Mouse (Mus musculus) midbrain, postnatal 0 days (tissue): ENCODE data around the gene Olfr53. TPM values are rescaled to one million over a fixed set of nuclear protein-coding genes. Genes with fewer than 3 reads are reported as not detected.
"Not testable (repeated sequence)": the region's sequence is repeated elsewhere in the genome, so short reads cannot be mapped to it uniquely, and the experiment has no call there.

ENCODE experiments used
- ATAC-seq: fragments of 200-750 bp; cut with Nextera tagmentation; 2 replicates; pipeline ENCODE4 v1.8.0; 2017; ENCODE audit warnings: moderate number of reproducible peaks, mild to moderate bottlenecking, moderate TSS enrichment, moderate library complexity; ENCODE audit not compliant: low FRiP score
- DNase-seq: peaks from one replicate; pipeline ENCODE4 v3.0.0-alpha.2; 2015; ENCODE audit warnings: low spot score
- H3K27ac ChIP-seq: fragments of 300-500 bp; sonication (generic); 2 replicates; pipeline ENCODE4 v1.5.1; 2014; ENCODE audit warnings: low read depth, mild to moderate bottlenecking, low read length, mixed read lengths
- H3K27me3 ChIP-seq: fragments of 300-500 bp; sonication (generic); 2 replicates; pipeline ENCODE4 v1.6.1; 2014; ENCODE audit warnings: low read length, control low read depth, mixed read lengths; ENCODE audit not compliant: insufficient read depth
- H3K36me3 ChIP-seq: fragments of 300-500 bp; sonication (generic); 2 replicates; pipeline ENCODE4 v1.6.1; 2014; ENCODE audit warnings: low read length, control low read depth, mixed read lengths; ENCODE audit not compliant: insufficient read depth
- H3K4me1 ChIP-seq: fragments of 300-500 bp; sonication (generic); 2 replicates; pipeline ENCODE4 v1.6.1; 2014; ENCODE audit warnings: mild to moderate bottlenecking, control low read depth, antibody characterized with exemption, low read length, mixed read lengths; ENCODE audit not compliant: insufficient read depth
- H3K4me2 ChIP-seq: fragments of 300-500 bp; sonication (generic); 2 replicates; pipeline ENCODE4 v1.6.1; 2014; ENCODE audit warnings: low read depth, mild to moderate bottlenecking, low read length, mixed read lengths; ENCODE audit not compliant: poor library complexity, severe bottlenecking
- H3K4me3 ChIP-seq: fragments of 300-500 bp; sonication (generic); 2 replicates; pipeline ENCODE4 v1.5.1; 2014; ENCODE audit warnings: low read depth, mild to moderate bottlenecking, low read length, moderate library complexity
- H3K9ac ChIP-seq: fragments of 300-500 bp; sonication (generic); replicated peaks from 2 replicates; pipeline ENCODE4 v1.6.1; 2014; ENCODE audit warnings: mild to moderate bottlenecking, low read length, moderate library complexity, mixed read lengths; ENCODE audit not compliant: poor library complexity, severe bottlenecking
- H3K9me3 ChIP-seq: fragments of 300-500 bp; sonication (generic); 2 replicates; pipeline ENCODE4 v1.6.1; 2016; ENCODE audit warnings: low read length, control low read depth
- CTCF ChIP-seq: IDR thresholded peaks from 2 replicates; pipeline ENCODE4 v1.5.1; 2016; ENCODE audit warnings: antibody characterized with exemption, mild to moderate bottlenecking
- WGBS: fragments of 180-500 bp; shearing (Covaris S2); extraction: QIAGEN DNeasy Blood & Tissue Kit; methylation state at CpG from one replicate; pipeline ENCODE4 v1.1.7; 2014; 5-methylcytosine and 5-hydroxymethylcytosine counted together
- polyA plus RNA-seq: library from polyadenylated mRNA; unstranded; fragments of >200 nt; fragmentation: Nextera tagmentation; extraction: Ambion mirVana; gene quantifications from 2 replicates; pipeline ENCODE4 v1.2.1, GENCODE M21; 2015
- total RNA-seq: library from RNA; depleted of rRNA; stranded (reverse); fragments of >200 nt; gene quantifications from 2 replicates; pipeline ENCODE4 v1.2.3, GENCODE M21; 2014; rRNA removed

Gene Olfr53
- total and polyA plus RNA-seq, 2 experiments from 2014 or later, result not detected

DNA sequence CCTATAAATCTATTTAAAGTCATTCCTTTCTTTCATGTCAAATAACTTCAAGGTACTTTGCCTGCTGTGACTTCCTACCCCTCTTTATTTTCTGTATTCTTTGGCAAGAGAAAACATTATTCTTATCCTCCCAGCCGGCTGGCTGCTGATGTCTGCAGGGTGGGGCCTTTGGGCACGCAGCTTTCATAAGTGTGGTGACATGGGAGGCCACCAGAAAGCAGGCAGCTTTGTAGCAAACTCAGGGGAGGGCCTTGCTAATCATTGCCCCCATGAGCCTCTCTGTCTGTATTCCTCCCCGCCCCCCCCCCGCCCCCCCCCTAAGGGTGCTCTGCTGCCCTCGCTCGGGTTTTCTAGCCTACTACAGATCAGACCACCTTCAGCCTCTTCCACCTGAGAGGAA, 29.6 kb downstream of the Olfr53 start:
- DNase-seq, result peak; percentile 1
- H3K27me3 ChIP-seq, result no peaks in the 10 kb centered on the region
- no peaks in the 10 kb centered on the region for H3K4me1 ChIP-seq
- 2% methylated on average over 4 of the region's 6 CpGs for WGBS
- no peak overlapping the region for H3K27ac ChIP-seq
- peak overlapping the region; percentile 20; the same call in 1 of the 2 replicates for H3K4me3 ChIP-seq
- H3K9me3 ChIP-seq, result 0 out of 2 replicates have a peak, but pooled peaks cover 2% of the 10 kb centered on the region
- H3K4me2 ChIP-seq, result peak overlapping the region; percentile 43
- peak overlapping the region; percentile 13; the same call in 1 of the 2 replicates for H3K9ac ChIP-seq
- H3K36me3 ChIP-seq, result no peaks in the 10 kb centered on the region
- ATAC-seq, result no peak
- TF ChIP-seq CTCF, result no peak

DNA sequence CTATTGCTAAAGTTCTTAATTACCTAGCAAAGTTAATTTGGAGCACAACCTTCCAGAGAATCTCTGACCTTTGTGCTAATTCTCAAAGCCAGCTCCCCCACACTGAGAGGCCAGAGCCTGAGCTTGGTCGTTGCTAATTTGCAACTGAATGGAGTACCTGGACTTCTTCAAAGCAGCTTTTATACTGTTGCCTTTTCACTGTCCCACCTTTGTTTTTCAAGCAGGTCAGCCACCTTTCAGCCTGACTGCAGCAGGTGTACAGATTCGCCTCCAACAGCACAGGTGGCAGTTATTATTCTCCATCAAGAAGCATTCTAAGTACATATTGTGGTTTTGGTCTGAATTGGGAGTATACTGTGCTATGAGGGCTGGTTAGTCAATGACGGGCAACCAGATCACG, 33.3 kb downstream of the Olfr53 start:
- not testable (repeated sequence) for H3K27me3 ChIP-seq, H3K4me2 ChIP-seq, ATAC-seq, H3K27ac ChIP-seq, H3K9me3 ChIP-seq, H3K36me3 ChIP-seq, H3K4me3 ChIP-seq, H3K4me1 ChIP-seq, DNase-seq, H3K9ac ChIP-seq
- 70% methylated on average over 4 of the region's 4 CpGs for WGBS

DNA sequence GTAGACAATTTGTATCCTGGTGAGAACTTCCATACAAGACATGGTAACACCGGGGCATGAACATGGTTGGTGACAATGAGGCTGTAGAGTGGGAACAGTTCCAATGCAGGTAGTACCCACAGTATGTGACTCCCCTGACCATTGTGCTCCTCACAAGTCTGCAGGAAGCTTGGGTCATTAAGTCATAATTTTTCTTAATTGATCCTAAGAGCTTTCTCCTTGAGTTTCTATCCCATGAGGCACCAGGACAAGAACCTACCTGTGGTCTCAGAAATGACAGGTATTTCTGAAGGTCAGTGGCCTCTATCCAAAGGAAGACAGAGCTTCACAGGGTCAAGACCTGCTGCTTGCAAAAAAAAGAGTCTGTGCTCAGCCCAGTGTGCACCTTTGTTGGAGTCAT, 35.4 kb downstream of the Olfr53 start, which contains the start of gene Olfr45:
Gene Olfr45, plus strand, starts transcription at position 301 of the 400 bp plus-strand sequence.
- no peak for TF ChIP-seq CTCF
- Histone ChIP-seq H3K27ac (no peak within 1 kb of the TSS), H3K27me3 (no peaks in the 10 kb centered on the region), H3K9me3 (no peaks in the 10 kb centered on the region), H3K4me3 (no peak within 1 kb of the TSS), H3K9ac (no peak within 1 kb of the TSS), H3K36me3 (no peaks in the 10 kb centered on the region), H3K4me1 (no peaks in the 10 kb centered on the region), H3K4me2 (no peak within 1 kb of the TSS)
- 95% methylated on average over 1 of the region's 1 CpGs for WGBS
- no peak for DNase-seq
- no peak for ATAC-seq

DNA sequence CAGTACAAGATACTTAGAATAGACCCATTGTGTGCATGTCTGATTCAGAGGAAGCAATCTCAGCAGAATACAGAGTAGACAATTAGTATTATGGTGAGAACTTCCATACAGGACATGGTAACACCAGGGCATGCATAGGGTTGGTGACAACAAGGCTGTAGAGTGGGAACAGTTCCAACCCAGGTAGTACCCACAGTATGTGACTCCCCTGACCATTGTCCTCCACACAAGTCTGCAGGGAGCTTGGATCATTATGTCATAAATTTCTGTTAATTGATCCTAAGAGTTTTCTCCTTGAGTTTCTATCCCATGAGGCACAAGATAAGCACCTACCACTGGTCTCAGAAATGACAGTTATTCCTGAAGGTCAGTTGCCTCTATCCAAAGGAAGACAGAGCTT, 50.7 kb downstream of the Olfr53 start, which contains the start of gene Olfr541:
Gene Olfr541, plus strand, starts transcription at position 301 of the 400 bp plus-strand sequence.
- H3K9me3 ChIP-seq, result no peaks in the 10 kb centered on the region
- DNase-seq (no peak), ATAC-seq (no peak)
- TF ChIP-seq CTCF, result no peak
- no peaks in the 10 kb centered on the region for H3K4me1 ChIP-seq
- no peak within 1 kb of the TSS for H3K4me2 ChIP-seq
- no peak within 1 kb of the TSS for H3K4me3 ChIP-seq
- no peaks in the 10 kb centered on the region for H3K27me3 ChIP-seq
- H3K9ac ChIP-seq, result no peak within 1 kb of the TSS
- H3K27ac ChIP-seq, result no peak within 1 kb of the TSS
- H3K36me3 ChIP-seq, result no peaks in the 10 kb centered on the region

Other genes with a start within 250 kb of the Olfr53 start
- not detected in 2 replicates for gene Olfr531, start 243.5 kb upstream of the Olfr53 start, total RNA-seq
- not detected in 2 replicates for gene Olfr531, start 243.5 kb upstream of the Olfr53 start, polyA plus RNA-seq
- not detected in 2 replicates for gene Olfr532, start 224.8 kb upstream of the Olfr53 start, total RNA-seq
- not detected in 2 replicates for gene Olfr532, start 224.8 kb upstream of the Olfr53 start, polyA plus RNA-seq
- gene Olfr533, start 183.1 kb upstream of the Olfr53 start, total RNA-seq, result not detected in 2 replicates
- gene Olfr533, start 183.1 kb upstream of the Olfr53 start, polyA plus RNA-seq, result not detected in 2 replicates
- not detected in 2 replicates for gene Olfr535, start 162.2 kb upstream of the Olfr53 start, total RNA-seq
- gene Olfr535, start 162.2 kb upstream of the Olfr53 start, polyA plus RNA-seq, result not detected in 2 replicates
- gene Olfr536, start 139.1 kb upstream of the Olfr53 start, total RNA-seq, result 0.05 TPM in 1 of 2 replicates, not detected in the other
- gene Olfr536, start 139.1 kb upstream of the Olfr53 start, polyA plus RNA-seq, result not detected in 2 replicates
- not detected in 2 replicates for gene Olfr538, start 78.6 kb upstream of the Olfr53 start, total RNA-seq
- gene Olfr538, start 78.6 kb upstream of the Olfr53 start, polyA plus RNA-seq, result not detected in 2 replicates
- gene Olfr46, start 45.2 kb upstream of the Olfr53 start, total RNA-seq, result not detected in 2 replicates
- gene Olfr46, start 45.2 kb upstream of the Olfr53 start, polyA plus RNA-seq, result not detected in 2 replicates
- gene Olfr61, start 17.5 kb upstream of the Olfr53 start, total RNA-seq, result not detected in 2 replicates
- not detected in 2 replicates for gene Olfr61, start 17.5 kb upstream of the Olfr53 start, polyA plus RNA-seq
- gene Olfr539, start 13.5 kb downstream of the Olfr53 start, total RNA-seq, result 0.05 TPM in 1 of 2 replicates, not detected in the other
- 0.04 TPM in 1 of 2 replicates, not detected in the other for gene Olfr539, start 13.5 kb downstream of the Olfr53 start, polyA plus RNA-seq
- not detected in 2 replicates for gene Olfr45, start 35.5 kb downstream of the Olfr53 start, total RNA-seq
- not detected in 2 replicates for gene Olfr45, start 35.5 kb downstream of the Olfr53 start, polyA plus RNA-seq
- gene Olfr541, start 50.8 kb downstream of the Olfr53 start, total RNA-seq, result not detected in 2 replicates
- gene Olfr541, start 50.8 kb downstream of the Olfr53 start, polyA plus RNA-seq, result not detected in 2 replicates
- not detected in 2 replicates for gene Cyp2e1, start 117.3 kb downstream of the Olfr53 start, total RNA-seq
- gene Cyp2e1, start 117.3 kb downstream of the Olfr53 start, polyA plus RNA-seq, result not detected in 2 replicates
- 0.55 TPM in 1 of 2 replicates, not detected in the other for gene Syce1, start 141.4 kb downstream of the Olfr53 start, total RNA-seq
- gene Syce1, start 141.4 kb downstream of the Olfr53 start, polyA plus RNA-seq, result 0.14 and 0.26 TPM in 2 replicates
- gene Zfp941, start 175.7 kb downstream of the Olfr53 start, total RNA-seq, result 30.0 and 37.6 TPM in 2 replicates
- 26.1 and 30.9 TPM in 2 replicates for gene Zfp941, start 175.7 kb downstream of the Olfr53 start, polyA plus RNA-seq
- gene Urah, start 188.6 kb downstream of the Olfr53 start, total RNA-seq, result 0.71 TPM in 1 of 2 replicates, not detected in the other
- gene Urah, start 188.6 kb downstream of the Olfr53 start, polyA plus RNA-seq, result 0.23 and 0.26 TPM in 2 replicates
- gene Scgb1c1, start 199.1 kb downstream of the Olfr53 start, total RNA-seq, result not detected in 2 replicates
- gene Scgb1c1, start 199.1 kb downstream of the Olfr53 start, polyA plus RNA-seq, result not detected in 2 replicates
- not detected in 2 replicates for gene Odf3, start 201.4 kb downstream of the Olfr53 start, total RNA-seq
- 0.17 and 0.22 TPM in 2 replicates for gene Odf3, start 201.4 kb downstream of the Olfr53 start, polyA plus RNA-seq
- gene Gm45785, start 209.9 kb downstream of the Olfr53 start, total RNA-seq, result 0.27 and 2.5 TPM in 2 replicates
- gene Gm45785, start 209.9 kb downstream of the Olfr53 start, polyA plus RNA-seq, result 0.20 TPM in 1 of 2 replicates, not detected in the other
- gene Ric8a, start 210.5 kb downstream of the Olfr53 start, total RNA-seq, result 81.2 and 127 TPM in 2 replicates
- 91.8 and 98.1 TPM in 2 replicates for gene Ric8a, start 210.5 kb downstream of the Olfr53 start, polyA plus RNA-seq
- gene Bet1l, start 211.1 kb downstream of the Olfr53 start, total RNA-seq, result 19.1 and 26.0 TPM in 2 replicates
- gene Bet1l, start 211.1 kb downstream of the Olfr53 start, polyA plus RNA-seq, result 49.9 and 53.9 TPM in 2 replicates
- 107 and 136 TPM in 2 replicates for gene Psmd13, start 235.5 kb downstream of the Olfr53 start, total RNA-seq
- 245 and 265 TPM in 2 replicates for gene Psmd13, start 235.5 kb downstream of the Olfr53 start, polyA plus RNA-seq
- 55.5 and 66.3 TPM in 2 replicates for gene Sirt3, start 235.9 kb downstream of the Olfr53 start, total RNA-seq
- gene Sirt3, start 235.9 kb downstream of the Olfr53 start, polyA plus RNA-seq, result 60.9 and 72.3 TPM in 2 replicates